Mouse (Mus musculus): ENCODE measurements at regions not wholly inside any gene's neighbourhood (a gene's known extent, or its start where the extent isn't known, plus 50 kb on each side); places are given as distances from the start of the nearest gene placed in this dataset.

- 72% methylated on average over 7 of the region's 7 CpGs for WGBS
- DNase-seq (ENCODE audit: low spot score) (no peak), ATAC-seq (replicated peaks; ENCODE audit: insufficient number of reproducible peaks, low FRiP score, low TSS enrichment, low read depth) (no peak)
- no peaks in the 10 kb centered on the region for H3K4me1 ChIP-seq (ENCODE audit: control insufficient read depth, insufficient read depth, low read length)
- H3K9ac ChIP-seq (replicated peaks; ENCODE audit: low read length): no peak overlapping the region
- no peak overlapping the region for H3K4me3 ChIP-seq (ENCODE audit: low read depth, low read length)
- no peaks in the 10 kb centered on the region for H3K9me3 ChIP-seq (replicated peaks; ENCODE audit: control insufficient read depth, low read length)
- no peaks in the 10 kb centered on the region for H3K36me3 ChIP-seq (replicated peaks; ENCODE audit: control insufficient read depth, insufficient read depth, low read depth, low read length)
- H3K27ac ChIP-seq (replicated peaks; ENCODE audit: low read depth, low read length): no peak overlapping the region
- H3K27me3 ChIP-seq (ENCODE audit: control insufficient read depth, insufficient read depth, low read length): no peaks in the 10 kb centered on the region
- H3K4me2 ChIP-seq (ENCODE audit: low read depth, low read length): no peak overlapping the region
Measured at GRCm38 (mm10) chr9:32882819-32883587, 247.0 kb downstream of the Ets1 start.

- DNase-seq (ENCODE audit: low spot score): no peak
- ATAC-seq (replicated peaks; ENCODE audit: insufficient number of reproducible peaks, low FRiP score, low TSS enrichment, low read depth): no peak
- no peaks in the 10 kb centered on the region for H3K36me3 ChIP-seq (replicated peaks; ENCODE audit: control insufficient read depth, insufficient read depth, low read depth, low read length)
- H3K4me2 ChIP-seq (ENCODE audit: low read depth, low read length): no peak overlapping the region
- 64% methylated on average over 6 of the region's 6 CpGs for WGBS
- no peaks in the 10 kb centered on the region for H3K4me1 ChIP-seq (ENCODE audit: control insufficient read depth, insufficient read depth, low read length)
- H3K27ac ChIP-seq (replicated peaks; ENCODE audit: low read depth, low read length): no peak overlapping the region
- H3K9me3 ChIP-seq (replicated peaks; ENCODE audit: control insufficient read depth, low read length): no peaks in the 10 kb centered on the region
- no peak overlapping the region for H3K9ac ChIP-seq (replicated peaks; ENCODE audit: low read length)
- H3K4me3 ChIP-seq (ENCODE audit: low read depth, low read length): no peak overlapping the region
- no peaks in the 10 kb centered on the region for H3K27me3 ChIP-seq (ENCODE audit: control insufficient read depth, insufficient read depth, low read length)
Measured at GRCm38 (mm10) chr9:32886008-32886650, 250.1 kb downstream of the Ets1 start.

- no peak overlapping the region for H3K4me2 ChIP-seq (ENCODE audit: low read depth, low read length)
- H3K27me3 ChIP-seq (ENCODE audit: control insufficient read depth, insufficient read depth, low read length): no peaks in the 10 kb centered on the region
- H3K9me3 ChIP-seq (replicated peaks; ENCODE audit: control insufficient read depth, low read length): no peaks in the 10 kb centered on the region
- H3K4me3 ChIP-seq (ENCODE audit: low read depth, low read length): no peak overlapping the region
- ATAC-seq (replicated peaks; ENCODE audit: insufficient number of reproducible peaks, low FRiP score, low TSS enrichment, low read depth) (no peak), DNase-seq (ENCODE audit: low spot score) (no peak)
- H3K27ac ChIP-seq (replicated peaks; ENCODE audit: low read depth, low read length): no peak overlapping the region
- H3K9ac ChIP-seq (replicated peaks; ENCODE audit: low read length): no peak overlapping the region
- 32% methylated on average over 4 of the region's 4 CpGs for WGBS
- no peaks in the 10 kb centered on the region for H3K4me1 ChIP-seq (ENCODE audit: control insufficient read depth, insufficient read depth, low read length)
- H3K36me3 ChIP-seq (replicated peaks; ENCODE audit: control insufficient read depth, insufficient read depth, low read depth, low read length): no peaks in the 10 kb centered on the region
Measured at GRCm38 (mm10) chr9:32899801-32900200, 263.8 kb downstream of the Ets1 start.

GRCm38 (mm10) chr9:32901287-32901686 is 265.3 kb downstream of the Ets1 start:
- DNase-seq (ENCODE audit: low spot score) (no peak), ATAC-seq (replicated peaks; ENCODE audit: insufficient number of reproducible peaks, low FRiP score, low TSS enrichment, low read depth) (no peak)
- Histone ChIP-seq H3K36me3 (replicated peaks; ENCODE audit: control insufficient read depth, insufficient read depth, low read depth, low read length) (no peaks in the 10 kb centered on the region), H3K27ac (replicated peaks; ENCODE audit: low read depth, low read length) (no peak overlapping the region), H3K4me2 (ENCODE audit: low read depth, low read length) (no peak overlapping the region), H3K4me3 (ENCODE audit: low read depth, low read length) (no peak overlapping the region), H3K9me3 (replicated peaks; ENCODE audit: control insufficient read depth, low read length) (no peaks in the 10 kb centered on the region), H3K4me1 (ENCODE audit: control insufficient read depth, insufficient read depth, low read length) (no peaks in the 10 kb centered on the region), H3K9ac (replicated peaks; ENCODE audit: low read length) (no peak overlapping the region), H3K27me3 (ENCODE audit: control insufficient read depth, insufficient read depth, low read length) (no peaks in the 10 kb centered on the region)
- WGBS: 64% methylated on average over 4 of the region's 4 CpGs

- 72% methylated on average over 8 of the region's 8 CpGs for WGBS
- H3K4me2 ChIP-seq (ENCODE audit: low read depth, low read length): no peak overlapping the region
Measured at GRCm38 (mm10) chr9:32906233-32906872, 270.3 kb downstream of the Ets1 start.

GRCm38 (mm10) chr9:32910641-32911040 is 274.6 kb downstream of the Ets1 start:
- H3K4me1 ChIP-seq (ENCODE audit: control insufficient read depth, insufficient read depth, low read length): no peaks in the 10 kb centered on the region
- 86% methylated on average over 7 of the region's 7 CpGs for WGBS
- no peak overlapping the region for H3K9ac ChIP-seq (replicated peaks; ENCODE audit: low read length)
- no peaks in the 10 kb centered on the region for H3K36me3 ChIP-seq (replicated peaks; ENCODE audit: control insufficient read depth, insufficient read depth, low read depth, low read length)
- no peak overlapping the region for H3K4me2 ChIP-seq (ENCODE audit: low read depth, low read length)
- no peak overlapping the region for H3K4me3 ChIP-seq (ENCODE audit: low read depth, low read length)
- no peaks in the 10 kb centered on the region for H3K9me3 ChIP-seq (replicated peaks; ENCODE audit: control insufficient read depth, low read length)
- H3K27me3 ChIP-seq (ENCODE audit: control insufficient read depth, insufficient read depth, low read length): no peaks in the 10 kb centered on the region
- ATAC-seq (replicated peaks; ENCODE audit: insufficient number of reproducible peaks, low FRiP score, low TSS enrichment, low read depth): no peak
- no peak for DNase-seq (ENCODE audit: low spot score)
- no peak overlapping the region for H3K27ac ChIP-seq (replicated peaks; ENCODE audit: low read depth, low read length)

More at GRCm38 (mm10) chr9:32906233-32906872, 270.3 kb downstream of the Ets1 start:
- no peak for DNase-seq (ENCODE audit: low spot score)
- Histone ChIP-seq H3K27ac (replicated peaks; ENCODE audit: low read depth, low read length) (no peak overlapping the region), H3K4me3 (ENCODE audit: low read depth, low read length) (no peak overlapping the region), H3K36me3 (replicated peaks; ENCODE audit: control insufficient read depth, insufficient read depth, low read depth, low read length) (no peaks in the 10 kb centered on the region), H3K27me3 (ENCODE audit: control insufficient read depth, insufficient read depth, low read length) (no peaks in the 10 kb centered on the region), H3K4me1 (ENCODE audit: control insufficient read depth, insufficient read depth, low read length) (no peaks in the 10 kb centered on the region), H3K9ac (replicated peaks; ENCODE audit: low read length) (no peak overlapping the region), H3K9me3 (replicated peaks; ENCODE audit: control insufficient read depth, low read length) (no peaks in the 10 kb centered on the region)
- no peak for ATAC-seq (replicated peaks; ENCODE audit: insufficient number of reproducible peaks, low FRiP score, low TSS enrichment, low read depth)

- no peaks in the 10 kb centered on the region for H3K4me1 ChIP-seq (ENCODE audit: control insufficient read depth, insufficient read depth, low read length)
- no peak overlapping the region for H3K4me2 ChIP-seq (ENCODE audit: low read depth, low read length)
- H3K4me3 ChIP-seq (ENCODE audit: low read depth, low read length): no peak overlapping the region
- H3K27ac ChIP-seq (replicated peaks; ENCODE audit: low read depth, low read length): no peak overlapping the region
- no peak overlapping the region for H3K9ac ChIP-seq (replicated peaks; ENCODE audit: low read length)
- DNase-seq (ENCODE audit: low spot score) (no peak), ATAC-seq (replicated peaks; ENCODE audit: insufficient number of reproducible peaks, low FRiP score, low TSS enrichment, low read depth) (no peak)
- 91% methylated on average over 3 of the region's 3 CpGs for WGBS
- no peaks in the 10 kb centered on the region for H3K36me3 ChIP-seq (replicated peaks; ENCODE audit: control insufficient read depth, insufficient read depth, low read depth, low read length)
- no peaks in the 10 kb centered on the region for H3K27me3 ChIP-seq (ENCODE audit: control insufficient read depth, insufficient read depth, low read length)
- H3K9me3 ChIP-seq (replicated peaks; ENCODE audit: control insufficient read depth, low read length): no peaks in the 10 kb centered on the region
Measured at GRCm38 (mm10) chr9:32915633-32916032, 279.6 kb downstream of the Ets1 start.

GRCm38 (mm10) chr9:32916731-32917130 is 280.7 kb downstream of the Ets1 start:
- Histone ChIP-seq H3K4me2 (ENCODE audit: low read depth, low read length) (no peak overlapping the region), H3K4me1 (ENCODE audit: control insufficient read depth, insufficient read depth, low read length) (no peaks in the 10 kb centered on the region), H3K9me3 (replicated peaks; ENCODE audit: control insufficient read depth, low read length) (no peaks in the 10 kb centered on the region), H3K9ac (replicated peaks; ENCODE audit: low read length) (no peak overlapping the region), H3K4me3 (ENCODE audit: low read depth, low read length) (no peak overlapping the region), H3K27me3 (ENCODE audit: control insufficient read depth, insufficient read depth, low read length) (no peaks in the 10 kb centered on the region), H3K36me3 (replicated peaks; ENCODE audit: control insufficient read depth, insufficient read depth, low read depth, low read length) (no peaks in the 10 kb centered on the region), H3K27ac (replicated peaks; ENCODE audit: low read depth, low read length) (no peak overlapping the region)
- DNase-seq (ENCODE audit: low spot score) (no peak), ATAC-seq (replicated peaks; ENCODE audit: insufficient number of reproducible peaks, low FRiP score, low TSS enrichment, low read depth) (no peak)
- WGBS: 84% methylated on average over 3 of the region's 3 CpGs
